Mouse (Mus musculus) heart, postnatal 14 days (tissue): ENCODE measurements around the gene Tspan3. TPM values are rescaled to one million over a fixed set of nuclear protein-coding genes. Genes with fewer than 3 reads are reported as not detected.

Experiments used
- total RNA-seq, 2 experiments: library from RNA; stranded (reverse); gene quantifications; 2 replicates each; pipeline ENCODE4 v1.2.3; 2021

Tspan3 gene
- total RNA-seq, 2 experiments from 2014 or later = 194 to 199 TPM

Other genes starting within 250 kb of the Tspan3 start
- 10 to 100 TPM; 16.5 to 16.9 TPM for gene Scaper, start 227.4 kb downstream of the Tspan3 start, total RNA-seq
- not detected for gene 4930563M21Rik, start 154.9 kb downstream of the Tspan3 start, total RNA-seq
- 10 to 100 TPM; 25.1 to 27.1 TPM for gene Rcn2, start 123.6 kb downstream of the Tspan3 start, total RNA-seq
- gene Pstpip1, start 75.5 kb downstream of the Tspan3 start, total RNA-seq = 1 to 10 TPM; 1.1 to 3.2 TPM